Mouse (Mus musculus): ENCODE results near the gene Rab11b. TPM values are rescaled to one million over a fixed set of nuclear protein-coding genes. Genes with fewer than 3 reads are reported as not detected.

The Rab11b gene
- total and polyA plus RNA-seq, 3 experiments: 24.0 to 105 TPM; not detected in 1

- Histone ChIP-seq H3K9me3 (replicated peaks; ENCODE audit: insufficient read depth, low read length) (no peaks in the 10 kb centered on the region), H3K36me3 (ENCODE audit: control insufficient read depth in 1 of 2, insufficient read depth in 2 of 2, low read length in 2 of 2) (peaks cover 0 to 14% of the 10 kb centered on the region in 2 experiments; a peak in 3 of 4 replicates), H3K27me3 (ENCODE audit: control insufficient read depth in 1 of 2, insufficient read depth in 2 of 2, low read length in 2 of 2) (no peaks in the 10 kb centered on the region), H3K9ac (ENCODE audit: control insufficient read depth, low read depth, low read length, poor library complexity, severe bottlenecking) (no peak overlapping the region), H3K27ac (ENCODE audit: control insufficient read depth, low read depth, low read length) (no peak overlapping the region), H3K79me2 (ENCODE audit: control insufficient read depth, insufficient read depth, low read length, poor library complexity) (peaks cover 62% of the 10 kb centered on the region), H3K4me1 (ENCODE audit: control insufficient read depth in 1 of 2, insufficient read depth in 2 of 2, low read length in 2 of 2) (peaks cover 2 to 18% of the 10 kb centered on the region in 2 experiments; a peak in 3 of 4 replicates), H3K4me3 (ENCODE audit: control insufficient read depth in 1 of 2, insufficient read depth in 1 of 2, low read depth in 2 of 2, low read length in 2 of 2) (no peak overlapping the region)
- no peak for TF ChIP-seq RCOR1 (IDR thresholded peaks at IDR 0.05; ENCODE audit: low read depth, low read length)
- DNase-seq (ENCODE audit: low read depth, low spot score): no peak
These were observed 4.1 kb downstream of the Rab11b start for GRCm38 (mm10) chr17:33756108-33756790.

GRCm38 (mm10) chr17:33755418-33756107 is 4.8 kb downstream of the Rab11b start:
- H3K79me2 ChIP-seq (ENCODE audit: control insufficient read depth, insufficient read depth, low read length, poor library complexity): peaks cover 62% of the 10 kb centered on the region
- peaks cover 2 to 15% of the 10 kb centered on the region in 2 experiments; a peak in 3 of 4 replicates for H3K4me1 ChIP-seq (ENCODE audit: control insufficient read depth in 1 of 2, insufficient read depth in 2 of 2, low read length in 2 of 2)
- no peak overlapping the region for H3K4me3 ChIP-seq (ENCODE audit: control insufficient read depth in 1 of 2, insufficient read depth in 1 of 2, low read depth in 2 of 2, low read length in 2 of 2)
- no peak overlapping the region for H3K9ac ChIP-seq (ENCODE audit: control insufficient read depth, low read depth, low read length, poor library complexity, severe bottlenecking)
- H3K9me3 ChIP-seq (replicated peaks; ENCODE audit: insufficient read depth, low read length): no peaks in the 10 kb centered on the region
- H3K36me3 ChIP-seq (ENCODE audit: control insufficient read depth in 1 of 2, insufficient read depth in 2 of 2, low read length in 2 of 2): peaks cover 2 to 14% of the 10 kb centered on the region in 2 experiments; a peak in 3 of 4 replicates
- TF ChIP-seq ZMIZ1 (IDR thresholded peaks at IDR 0.05; ENCODE audit: low read depth, low read length) (no peak), MAZ (IDR thresholded peaks at IDR 0.05; ENCODE audit: low read depth, low read length) (no peak), ZKSCAN1 (IDR thresholded peaks at IDR 0.05; ENCODE audit: low read depth, low read length) (no peak), SIN3A (IDR thresholded peaks at IDR 0.05; ENCODE audit: low read length) (no peak), MAX (IDR thresholded peaks at IDR 0.05; ENCODE audit: low read length) (no peak), USF1 (IDR thresholded peaks at IDR 0.05; ENCODE audit: low read depth, low read length) (no peak), JUND (IDR thresholded peaks at IDR 0.05; ENCODE audit: low read depth, low read length) (no peak), MAFK (IDR thresholded peaks at IDR 0.05; ENCODE audit: borderline replicate concordance, low read depth, low read length) (no peak), POLR2AphosphoS2 (IDR thresholded peaks at IDR 0.05; ENCODE audit: low read length) (no peak)
- H3K27me3 ChIP-seq (ENCODE audit: control insufficient read depth in 1 of 2, insufficient read depth in 2 of 2, low read length in 2 of 2): no peaks in the 10 kb centered on the region
- DNase-seq (ENCODE audit: low read depth, low spot score): no peak
- no peak overlapping the region for H3K27ac ChIP-seq (ENCODE audit: control insufficient read depth, low read depth, low read length)

- no peak overlapping the region for H3K9ac ChIP-seq (ENCODE audit: control insufficient read depth, low read depth, low read length, poor library complexity, severe bottlenecking)
- H3K4me1 ChIP-seq (ENCODE audit: control insufficient read depth in 1 of 2, insufficient read depth in 2 of 2, low read length in 2 of 2): peaks cover 2 to 15% of the 10 kb centered on the region in 2 experiments; a peak in 3 of 4 replicates
- TF ChIP-seq KAT2A (conservative IDR thresholded peaks at IDR 0.05; ENCODE audit: low read depth, low read length) (no peak), RAD21 (IDR thresholded peaks at IDR 0.05; ENCODE audit: low read depth, low read length) (peak; percentile 3; the same call in 1 of the 2 replicates), CTCF (IDR thresholded peaks at IDR 0.05 in 2 of 3, conservative IDR thresholded peaks at IDR 0.05 in 1 of 3; ENCODE audit: control insufficient read depth in 1 of 3, insufficient read depth in 1 of 3, low read depth in 2 of 3, low read length in 3 of 3, poor library complexity in 1 of 3, severe bottlenecking in 1 of 3) (peak; percentile 10 to 33 (median 14); a peak in 2 of 6 replicates)
These were observed 5.7 kb downstream of the Rab11b start for GRCm38 (mm10) chr17:33754656-33755055.

More at GRCm38 (mm10) chr17:33754656-33755055, 5.7 kb downstream of the Rab11b start:
- Histone ChIP-seq H3K9me3 (replicated peaks; ENCODE audit: insufficient read depth, low read length) (no peaks in the 10 kb centered on the region), H3K79me2 (ENCODE audit: control insufficient read depth, insufficient read depth, low read length, poor library complexity) (peaks cover 59% of the 10 kb centered on the region), H3K4me3 (ENCODE audit: control insufficient read depth in 1 of 2, insufficient read depth in 1 of 2, low read depth in 2 of 2, low read length in 2 of 2) (no peak overlapping the region), H3K27me3 (ENCODE audit: control insufficient read depth in 1 of 2, insufficient read depth in 2 of 2, low read length in 2 of 2) (no peaks in the 10 kb centered on the region), H3K36me3 (ENCODE audit: control insufficient read depth in 1 of 2, insufficient read depth in 2 of 2, low read length in 2 of 2) (peaks cover 2 to 14% of the 10 kb centered on the region in 2 experiments; a peak in 3 of 4 replicates), H3K27ac (ENCODE audit: control insufficient read depth, low read depth, low read length) (no peak overlapping the region)
- DNase-seq (ENCODE audit: low read depth, low spot score): no peak
